Mouse (Mus musculus) embryonic fibroblast, embryonic 13.5 days (primary cell): ENCODE results near the gene Gucy2g.

Source experiments
- CTCF ChIP-seq: IDR thresholded peaks from 2 replicates; pipeline ENCODE4 v1.5.1; 2011; ENCODE audit warnings: mild to moderate bottlenecking, control low read depth, low read length, moderate library complexity, borderline replicate concordance; ENCODE audit not compliant: insufficient read depth
- POLR2A ChIP-seq: IDR thresholded peaks from 2 replicates; pipeline ENCODE4 v1.6.1; 2011; ENCODE audit warnings: low read depth, mild to moderate bottlenecking, control low read depth, low read length, moderate library complexity

- no peak for TF ChIP-seq POLR2A
- TF ChIP-seq CTCF = no peak
Observed at GRCm38 (mm10) chr19:55217365-55217764, 23.7 kb downstream of the Gucy2g start.
